Mouse (Mus musculus) cerebellum, adult 11 months (tissue): Measurements from ENCODE around the gene Cisd1.
A peak's percentile ranks its signal among the peaks of the same experiment; 100 is the strongest.

ENCODE experiments used
- DNase-seq: peaks from one replicate; pipeline ENCODE4 v3.0.0; 2022

Cisd1 gene

DNA sequence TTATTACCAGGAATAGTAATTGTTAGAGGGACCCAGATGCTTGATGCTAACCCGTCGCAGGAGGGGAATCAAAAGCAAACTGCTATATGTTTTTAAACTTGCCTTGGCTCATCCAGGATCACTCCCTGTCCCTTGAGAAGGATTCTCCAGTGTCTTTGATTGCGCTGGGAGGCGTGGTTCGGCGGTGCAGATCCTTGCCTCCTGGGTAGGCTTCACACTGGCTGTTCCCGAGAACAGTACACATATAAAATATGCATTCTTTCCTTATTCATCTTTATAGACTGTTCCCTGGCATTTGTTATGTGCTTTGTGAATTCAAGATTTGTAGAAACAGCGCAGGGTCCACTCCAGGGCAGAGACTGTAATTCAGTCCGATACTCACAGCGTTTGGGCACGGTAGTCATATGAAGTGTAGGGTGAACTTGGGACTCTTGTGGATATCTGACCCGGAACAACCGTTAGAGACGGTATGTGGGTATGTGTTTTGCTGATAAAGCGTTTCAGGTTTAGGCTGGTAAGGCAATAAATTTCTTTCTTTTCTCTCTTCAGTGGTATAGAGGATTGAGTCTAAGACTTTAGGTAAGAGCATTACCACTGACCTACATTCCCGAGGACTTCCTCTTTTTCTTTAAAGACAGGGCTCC, 4.0 kb upstream of the Cisd1 start:
- no peak for DNase-seq

DNA sequence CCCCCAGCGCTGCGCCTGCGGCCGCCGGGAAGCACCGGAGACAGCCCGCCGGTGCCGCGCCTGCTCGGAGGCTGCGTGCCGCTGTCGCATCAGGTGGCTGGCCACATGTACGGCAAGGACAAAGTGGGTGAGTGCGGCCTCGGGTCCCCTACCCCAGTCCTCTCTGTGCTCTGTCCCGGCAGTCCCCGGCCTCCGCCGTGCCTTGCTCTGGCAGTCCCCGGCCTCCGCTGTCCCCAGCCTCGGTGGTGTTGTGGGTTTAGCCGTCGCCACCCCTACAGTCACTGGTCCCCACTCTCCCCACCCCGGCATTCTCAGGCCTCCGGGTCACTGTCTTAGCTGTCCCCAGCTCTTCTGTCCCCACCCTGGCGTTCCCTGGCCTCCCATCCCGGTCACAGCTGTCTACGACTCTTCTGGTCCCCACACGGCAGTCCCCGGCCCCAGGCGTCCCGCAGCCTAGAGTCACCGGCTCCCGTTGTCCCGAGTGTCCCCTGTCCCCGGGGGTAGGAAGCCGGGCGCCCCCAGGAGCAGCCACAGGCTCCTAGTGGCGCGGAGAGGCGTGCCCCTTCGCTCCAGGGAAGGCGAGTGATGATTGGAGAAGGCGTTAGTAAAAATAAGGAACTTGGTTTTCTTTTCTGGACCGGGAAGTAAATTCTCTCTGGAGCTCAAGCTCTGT, 3.3 kb upstream of the Cisd1 start:
- no peak for DNase-seq

DNA sequence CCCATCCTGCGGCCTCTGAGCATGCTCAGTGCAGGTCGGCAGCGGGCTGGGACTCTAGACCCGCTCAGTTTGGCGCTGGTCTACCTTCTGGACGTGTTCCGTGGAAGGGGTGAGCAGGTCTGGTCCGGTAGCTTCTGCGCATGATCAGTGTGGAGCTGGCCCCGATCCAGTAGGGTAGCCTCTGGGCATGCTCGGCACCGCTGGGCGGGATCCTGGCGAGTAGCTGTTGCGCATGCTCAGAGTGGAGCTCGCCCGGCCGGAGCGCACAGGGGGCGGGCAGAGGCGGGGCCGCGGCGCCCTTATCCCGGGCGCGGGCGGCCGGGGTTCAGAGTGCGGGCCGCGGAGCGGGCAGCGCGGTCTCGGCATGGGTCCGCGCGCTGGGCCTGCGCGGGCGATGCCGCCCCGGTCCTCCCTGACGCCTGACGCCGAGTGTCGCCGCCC, 2.8 kb upstream of the Cisd1 start, which contains the start of gene Ipmk:
Gene Ipmk (plus strand): TSS at position 255 of the 441 bp plus-strand sequence.
- DNase-seq: peak; percentile 100

DNA sequence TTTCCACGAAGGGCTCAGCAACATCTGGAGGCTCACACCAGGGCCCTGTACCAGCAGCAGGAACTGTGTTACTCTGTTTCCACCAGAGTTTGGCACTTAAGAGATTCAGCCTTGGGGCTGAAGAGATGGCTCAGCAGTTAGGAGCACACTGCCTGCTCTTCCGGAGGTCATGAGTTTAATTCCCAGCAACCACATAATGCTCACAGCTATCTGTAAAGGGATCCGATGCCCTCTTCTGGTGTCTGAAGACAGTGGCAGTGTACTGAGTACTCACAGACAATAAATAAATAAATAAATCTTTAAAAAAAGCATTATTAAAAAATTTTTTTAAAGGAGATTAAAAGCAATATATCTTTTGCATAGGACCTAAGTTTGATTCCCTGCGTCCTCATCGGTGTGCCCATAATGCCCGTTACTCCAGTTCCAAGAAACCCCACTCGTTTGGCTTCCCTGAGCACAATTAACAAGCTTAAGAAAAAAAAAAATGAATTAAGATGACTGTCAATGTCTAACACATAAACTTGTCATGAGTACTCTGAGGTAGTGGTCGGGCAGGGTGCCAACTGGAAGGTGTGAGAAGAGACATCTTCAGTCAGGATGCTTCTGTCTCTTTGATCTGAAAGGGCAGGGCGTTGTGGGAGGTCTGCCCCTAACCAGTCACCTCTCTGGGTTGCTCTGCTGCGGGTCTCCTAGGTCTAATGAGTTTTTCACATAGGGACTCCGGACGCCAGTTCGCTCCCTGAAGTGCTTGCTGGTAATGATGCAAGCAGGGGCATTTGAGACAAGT, 2.2 kb upstream of the Cisd1 start:
- DNase-seq: no peak

DNA sequence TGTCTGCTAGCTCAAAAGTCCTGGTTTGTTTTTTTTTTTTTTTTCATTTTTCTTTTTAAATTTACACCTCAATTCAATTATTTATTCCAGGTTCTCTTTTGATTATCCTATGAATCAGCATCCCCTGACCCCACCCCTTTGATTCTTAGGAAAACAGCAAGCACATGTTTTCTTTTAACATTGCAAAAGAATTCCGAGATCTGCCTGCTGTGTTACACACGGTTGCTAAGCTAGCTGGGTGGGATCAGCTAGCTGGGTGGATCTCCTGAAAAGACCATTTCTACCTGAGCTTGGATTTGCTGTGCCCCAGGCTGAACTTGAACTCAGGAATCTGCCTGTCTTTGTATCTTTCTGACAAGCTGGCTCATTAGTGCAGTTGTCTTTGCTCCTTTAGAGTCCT, 1.4 kb upstream of the Cisd1 start:
- DNase-seq: no peak

DNA sequence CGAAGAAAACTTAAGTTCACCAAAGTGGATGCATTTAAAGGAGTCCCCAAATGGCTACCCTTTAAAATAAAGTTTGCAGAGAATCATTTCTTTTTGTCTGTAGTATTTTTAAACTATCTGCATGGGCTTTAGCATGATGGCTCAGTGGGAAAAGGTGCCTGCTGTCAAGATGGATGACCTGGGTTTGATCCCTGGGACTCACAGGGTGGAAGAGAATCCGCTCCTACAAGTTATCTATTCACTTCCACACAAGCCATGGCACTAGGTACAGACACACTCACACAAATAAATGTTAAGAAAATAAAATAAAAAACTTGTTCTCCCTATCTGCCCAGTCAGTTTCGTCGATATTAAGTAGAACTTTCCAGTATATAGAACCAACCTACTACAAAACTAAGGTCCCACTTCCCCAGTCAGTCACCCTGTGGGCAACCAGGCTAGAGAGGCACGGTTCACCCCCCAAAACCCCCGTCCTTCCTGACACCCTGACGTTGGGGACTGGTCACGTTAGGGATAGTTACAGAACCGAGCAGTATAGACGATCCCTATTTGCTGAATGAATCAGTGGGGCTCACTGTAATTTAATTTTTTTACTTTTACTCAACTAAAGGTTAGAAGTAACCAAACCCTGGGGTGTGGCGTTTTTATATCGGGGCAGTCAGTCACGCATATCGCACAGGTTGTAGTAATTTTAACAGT, 1.0 kb downstream of the Cisd1 start:
- DNase-seq: no peak

DNA sequence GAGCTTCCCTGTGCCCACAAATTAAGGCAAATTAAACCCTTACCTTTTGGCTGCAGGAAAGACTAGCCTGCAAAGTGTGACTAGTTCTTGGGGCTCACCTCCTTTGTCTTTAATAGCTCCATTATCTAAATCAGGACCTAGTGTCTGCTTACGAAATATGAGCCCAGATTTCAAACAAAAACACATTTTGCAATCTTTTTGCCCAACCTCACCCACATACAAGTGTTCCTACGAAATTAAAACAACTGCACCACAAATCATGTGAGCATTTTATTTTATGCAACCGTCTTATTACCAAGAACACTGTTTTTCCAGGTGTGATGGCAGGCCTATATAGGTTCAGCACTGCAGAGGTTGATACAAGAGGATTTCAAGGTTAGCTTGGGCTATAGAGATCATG, 1.6 kb downstream of the Cisd1 start:
- DNase-seq: no peak

DNA sequence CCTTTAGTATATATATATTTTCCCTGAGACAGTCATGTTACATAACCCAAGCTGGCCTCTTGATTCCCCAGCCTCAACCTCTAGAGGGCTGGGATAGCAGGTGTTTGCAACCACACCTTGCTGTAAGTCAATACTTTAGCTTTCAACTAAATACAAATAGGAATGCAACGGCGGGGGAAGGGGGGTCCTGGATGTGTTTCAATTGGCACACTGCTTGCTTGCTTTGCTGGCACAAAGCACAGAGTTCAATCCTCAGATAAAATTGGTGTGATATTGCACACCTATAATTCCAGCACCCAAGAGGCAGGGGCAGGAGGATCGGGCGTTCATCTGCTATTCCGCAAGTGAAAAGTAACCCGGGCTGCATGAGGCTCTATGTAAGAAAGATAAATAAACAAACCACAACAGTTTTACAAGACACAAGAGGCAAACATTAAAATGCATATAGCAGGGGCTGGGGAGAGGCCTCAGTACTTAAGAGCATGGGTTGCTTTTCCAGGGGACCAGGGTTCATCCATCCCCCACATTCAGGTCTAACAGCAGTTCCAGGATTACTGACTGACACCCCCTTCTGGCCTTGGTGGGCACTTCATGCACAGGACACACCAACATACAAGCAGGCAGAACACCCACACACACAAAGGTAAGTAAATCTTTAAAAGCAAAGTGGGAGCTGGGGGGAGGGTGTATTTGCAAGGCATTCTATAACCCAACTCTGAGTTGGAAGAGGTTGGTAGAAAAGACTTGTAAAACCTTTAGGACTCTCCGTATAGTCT, 2.5 kb downstream of the Cisd1 start:
- DNase-seq: no peak

DNA sequence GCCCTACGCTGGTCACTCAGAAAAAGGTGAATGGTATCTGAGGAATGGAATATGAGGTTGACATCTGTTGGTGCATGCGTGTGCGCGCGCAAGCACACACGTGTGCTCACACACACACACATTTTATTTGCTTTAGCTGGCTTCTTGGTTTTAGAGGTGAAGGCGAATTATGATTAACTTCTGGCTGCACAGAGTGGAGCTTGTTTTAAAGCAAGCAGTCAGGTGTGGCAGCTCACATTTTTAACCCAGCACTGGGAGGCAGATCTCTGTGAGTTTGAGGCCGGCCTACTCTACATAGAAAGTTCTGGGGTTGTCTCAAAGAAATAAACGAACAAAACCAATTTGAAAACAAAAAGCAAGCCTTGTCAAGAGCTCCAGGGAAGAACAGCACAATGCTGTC, 3.5 kb downstream of the Cisd1 start:
- no peak for DNase-seq

DNA sequence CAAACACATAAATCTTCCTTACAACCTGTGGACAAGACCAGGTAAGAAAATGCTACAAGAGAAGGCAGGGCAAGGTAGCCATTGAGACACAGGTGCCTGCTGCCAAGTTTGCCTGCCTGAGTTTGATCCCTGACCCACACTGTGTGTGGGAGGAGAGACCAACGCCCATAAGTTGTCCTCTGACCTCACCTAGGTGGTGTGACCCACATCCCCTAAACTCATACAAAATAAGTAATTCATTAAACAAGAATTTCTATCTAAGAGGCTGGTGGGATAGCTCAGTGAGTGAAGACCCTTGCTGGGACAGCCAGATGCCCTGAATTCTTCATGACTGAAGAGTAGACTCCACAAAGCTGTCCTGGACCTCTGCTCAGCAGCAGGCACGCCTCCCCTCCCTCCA, 4.6 kb downstream of the Cisd1 start:
- DNase-seq: no peak

DNA sequence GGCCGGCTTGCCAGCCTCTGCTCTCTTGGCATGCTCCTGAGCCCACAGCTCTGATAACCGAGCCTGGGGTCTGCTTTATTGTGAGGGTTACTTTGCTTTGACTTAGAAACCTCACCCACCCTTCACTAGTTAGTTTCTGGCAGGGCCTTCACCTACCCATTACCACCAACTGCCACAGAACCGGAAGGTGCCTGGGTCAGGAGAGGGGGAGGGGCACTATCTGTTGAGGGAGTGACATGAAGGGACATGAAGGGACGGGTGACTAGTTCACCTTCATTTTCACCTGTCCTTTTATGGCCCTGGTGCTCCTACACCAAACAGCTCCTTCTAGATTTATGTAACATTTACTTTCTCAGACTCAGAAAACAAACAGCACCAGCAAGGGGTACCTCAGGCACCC, 5.3 kb downstream of the Cisd1 start:
- DNase-seq: no peak

DNA sequence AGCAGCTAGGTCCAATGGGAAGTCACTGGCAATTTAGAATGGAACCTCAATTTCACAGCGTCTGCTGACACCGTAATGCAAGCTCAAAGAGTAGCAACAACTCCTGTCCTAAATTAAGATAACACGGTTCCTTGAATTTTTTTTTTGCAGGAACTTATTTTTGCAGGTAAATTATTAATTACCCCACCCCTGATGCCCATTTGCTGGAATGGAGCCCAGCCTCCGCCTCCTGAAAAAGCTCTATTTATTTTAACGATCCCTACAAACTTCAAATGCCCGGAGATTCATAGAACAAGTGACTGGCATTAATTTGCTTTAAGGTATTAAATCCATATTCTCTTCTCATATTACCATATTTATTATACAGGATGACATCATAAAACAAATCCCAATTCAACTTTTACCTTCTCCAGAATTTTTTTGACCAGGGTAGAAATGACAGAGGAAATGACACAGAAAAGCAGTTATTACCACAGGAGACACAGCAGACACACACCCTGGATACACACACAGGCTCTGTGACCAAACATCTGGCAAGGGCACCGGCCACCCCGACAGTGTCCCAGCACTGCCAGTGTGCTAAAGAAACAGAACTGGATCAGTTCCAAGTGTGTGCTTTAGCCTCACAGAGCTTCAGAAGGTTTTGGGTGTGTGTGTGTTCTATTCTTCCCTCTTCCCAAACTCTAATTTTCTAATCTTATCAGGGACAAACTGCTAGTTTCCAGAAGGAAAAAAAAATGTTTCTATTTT, 6.4 kb downstream of the Cisd1 start:
- no peak for DNase-seq

DNA sequence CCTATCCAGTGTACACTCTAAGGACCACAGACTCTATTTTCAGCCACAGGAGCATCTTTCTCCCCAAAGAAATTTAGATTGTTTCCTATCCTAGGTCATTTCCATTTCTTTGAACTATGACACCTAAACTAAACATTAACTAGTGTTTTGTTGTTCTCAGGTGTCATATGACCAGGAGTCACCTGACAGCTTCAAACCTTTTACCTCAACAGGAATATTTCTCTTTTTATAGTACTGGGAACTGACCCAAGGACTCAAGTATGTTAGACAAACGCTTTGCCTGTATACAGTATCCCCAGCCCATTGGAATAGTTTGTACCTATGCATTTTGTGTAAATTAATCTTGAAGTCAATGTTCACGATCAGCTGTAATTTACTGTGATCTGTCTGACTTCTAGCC, 7.0 kb downstream of the Cisd1 start:
- DNase-seq: no peak

DNA sequence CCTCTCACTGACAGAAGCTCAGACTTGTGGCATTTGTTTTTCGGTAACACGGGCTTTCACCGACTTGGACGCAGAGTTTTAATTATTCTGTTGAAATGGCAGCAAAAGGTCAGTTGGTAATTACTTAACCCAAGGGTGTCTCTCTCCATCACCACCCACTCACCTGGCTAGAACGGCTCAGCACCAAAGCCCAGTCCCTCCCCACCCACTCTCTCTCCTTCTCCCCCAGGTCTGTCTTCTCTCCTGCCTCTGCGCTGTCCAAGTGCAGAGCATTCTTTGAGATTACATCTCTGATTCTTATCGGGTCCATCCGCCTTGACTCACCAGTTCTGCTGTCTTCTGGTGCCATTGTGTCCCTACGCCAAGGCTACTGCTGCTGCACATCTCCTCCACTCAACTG, 11.9 kb downstream of the Cisd1 start:
- DNase-seq: no peak

DNA sequence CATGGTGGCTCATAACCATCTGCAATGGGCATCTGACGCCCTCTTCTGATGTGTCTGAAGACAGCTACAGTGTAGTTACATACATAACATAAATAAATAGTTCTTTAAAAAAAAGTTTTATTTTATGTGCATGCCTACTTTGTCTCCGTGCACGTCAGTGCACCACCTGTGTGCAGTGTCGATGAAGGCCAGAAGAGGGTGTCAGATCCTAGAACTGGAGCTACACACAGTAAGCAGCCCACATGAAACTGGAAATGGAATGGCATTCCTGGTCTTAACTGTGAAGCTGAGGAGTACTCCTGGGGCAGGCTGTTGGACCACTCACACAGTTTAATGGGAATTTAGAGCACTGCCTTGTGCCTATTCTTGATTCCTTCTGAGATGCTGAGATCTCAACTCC, 12.4 kb downstream of the Cisd1 start:
- no peak for DNase-seq

DNA sequence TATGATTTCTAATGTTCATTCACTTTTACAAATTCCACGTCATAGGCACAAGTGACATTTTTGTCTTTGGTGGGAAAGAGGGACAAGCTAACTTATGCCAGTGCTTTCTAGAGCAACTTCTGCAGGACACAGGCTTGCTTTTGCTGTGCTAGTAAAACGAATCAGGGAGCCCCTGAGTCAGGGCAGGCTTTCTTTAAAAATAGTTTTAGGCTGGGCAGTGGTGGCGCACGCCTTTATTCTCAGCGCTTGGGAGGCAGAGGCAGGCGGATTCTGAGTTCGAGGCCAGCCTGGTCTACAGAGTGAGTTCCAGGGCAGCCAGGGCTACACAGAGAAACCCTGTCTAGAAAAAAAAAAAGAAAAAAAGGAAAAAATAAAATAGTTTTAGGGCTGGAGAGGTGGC, 12.8 kb downstream of the Cisd1 start:
- DNase-seq: no peak

DNA sequence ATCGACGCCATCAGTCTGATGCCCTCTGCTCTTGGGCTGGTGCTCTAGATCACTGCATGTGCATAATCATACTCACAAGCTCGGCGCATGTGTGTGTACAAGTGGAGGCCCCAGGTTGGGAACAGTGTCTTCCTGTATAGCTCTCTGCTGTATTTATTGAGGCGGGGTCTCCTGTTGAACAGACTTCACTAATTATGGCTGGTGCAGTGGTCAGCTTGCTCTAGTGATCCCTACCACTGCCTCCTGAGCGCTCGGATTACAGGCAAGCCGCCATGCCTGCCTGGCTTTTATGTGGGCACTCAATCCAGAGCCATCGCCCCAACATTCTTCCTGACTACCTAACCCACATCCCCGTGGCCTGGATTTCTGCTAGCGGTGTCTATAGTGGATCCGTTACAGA, 14.7 kb downstream of the Cisd1 start:
- no peak for DNase-seq

DNA sequence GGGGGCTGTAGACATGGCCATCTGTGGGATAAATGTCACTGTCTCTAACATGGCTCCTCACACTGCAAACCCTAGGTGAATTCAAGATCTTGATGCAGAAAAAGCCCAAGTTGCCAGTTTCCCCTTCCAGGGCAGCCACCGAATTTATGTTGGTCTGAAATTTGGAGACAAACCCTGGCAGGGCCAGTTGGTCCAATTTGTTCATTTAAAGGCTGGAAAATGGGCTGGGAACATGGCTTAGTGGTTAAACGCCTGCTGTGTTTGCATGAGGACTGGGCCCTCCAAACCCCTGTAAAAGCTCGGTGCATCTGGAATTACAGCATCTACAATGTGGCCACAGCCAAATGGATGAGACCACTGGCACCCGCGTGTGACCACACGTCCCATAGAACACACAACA, 15.5 kb downstream of the Cisd1 start:
- DNase-seq: no peak

DNA sequence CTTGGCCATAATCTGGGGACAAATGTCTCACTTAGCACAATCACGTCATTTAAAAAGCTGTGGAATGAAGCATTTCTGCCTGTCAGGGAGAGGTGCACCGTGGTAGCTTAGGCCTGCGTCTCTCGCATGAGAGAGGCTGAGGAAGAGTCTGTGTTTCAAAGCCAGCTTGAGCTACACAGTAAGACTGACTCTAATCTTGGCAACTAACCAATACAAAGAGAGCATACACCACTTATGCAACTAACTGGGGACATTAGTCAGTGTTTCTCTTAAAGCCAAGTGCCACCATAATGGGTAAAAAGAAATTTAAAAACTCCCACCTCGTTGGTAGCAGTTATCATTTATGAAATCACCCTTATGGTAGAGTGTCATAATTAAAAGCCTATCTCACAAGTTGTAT, 15.9 kb downstream of the Cisd1 start:
- DNase-seq: no peak

DNA sequence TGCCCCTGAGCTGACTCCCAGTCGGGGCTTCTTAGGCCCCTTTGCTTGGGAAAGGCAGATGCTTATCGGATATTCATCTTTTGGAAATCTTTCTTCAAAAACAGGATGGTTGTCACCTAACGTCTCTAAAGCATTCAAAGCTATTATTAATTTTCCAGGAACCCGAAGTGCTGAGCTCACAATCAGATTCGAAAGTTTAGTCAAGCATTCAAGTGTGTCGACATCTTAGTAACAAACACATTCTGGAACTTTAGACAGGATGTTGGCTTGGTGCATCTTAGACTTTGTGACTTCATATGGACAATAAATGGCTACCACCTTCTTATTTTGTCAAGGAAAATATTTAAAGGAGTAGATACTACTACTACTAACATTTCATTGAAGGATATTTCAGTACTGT, 16.4 kb downstream of the Cisd1 start:
- DNase-seq: no peak

DNA sequence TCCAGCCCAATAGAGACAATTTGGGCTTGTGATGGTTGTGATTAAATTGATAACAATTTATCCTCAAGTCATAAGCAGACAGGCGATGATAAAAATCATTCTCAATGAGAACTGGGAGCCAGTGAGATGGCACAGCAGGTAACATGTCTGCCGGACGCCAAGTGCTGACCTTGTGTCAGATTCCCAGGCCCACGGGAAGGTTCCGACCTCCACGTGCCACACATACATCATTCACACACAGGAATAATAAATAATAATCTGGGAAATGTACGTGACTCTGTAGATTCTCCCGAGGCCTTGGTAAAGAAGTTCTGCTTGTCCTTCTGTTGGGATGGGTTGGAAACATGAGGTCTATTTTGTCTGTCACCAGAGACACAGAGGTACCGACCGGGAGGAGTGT, 17.4 kb downstream of the Cisd1 start:
- DNase-seq: no peak

DNA sequence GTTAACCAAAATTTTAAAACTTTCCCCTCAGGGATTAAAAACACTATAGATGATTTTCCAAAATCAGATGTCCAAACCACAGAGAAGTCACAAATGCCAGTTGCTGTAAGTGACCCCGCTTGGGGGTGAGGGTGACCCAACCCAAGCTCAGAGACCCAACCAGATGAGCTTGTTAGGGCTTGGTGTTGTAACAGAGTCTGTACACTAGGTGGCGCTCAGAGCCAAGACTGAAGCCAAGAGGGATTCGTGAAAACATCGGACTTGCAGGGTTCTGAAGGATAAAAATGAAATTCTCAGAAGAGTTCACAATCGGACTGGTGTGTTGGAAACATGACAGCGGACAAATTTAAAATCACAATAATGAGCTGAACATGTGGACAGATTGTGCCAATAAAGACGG, 18.0 kb downstream of the Cisd1 start:
- DNase-seq: peak; percentile 58
